In genomic region chr5:114968651-114969050, GRCm38 (mm10) we compare ENCODE assay signal across 17 mouse cellular contexts. TPM values are rescaled to one million over a fixed set of nuclear protein-coding genes. Genes with fewer than 3 reads are reported as not detected.
DNase-seq lines count a peak whose midpoint lies in the region; ATAC-seq and TF ChIP-seq lines count a peak whose summit lies in the region.
"Had no signal": no experiment of that assay in that cellular context is flagged by ENCODE, and none has a peak within 500 bp of the region (broad histone marks: within the 10 kb centered on the region; RNA-seq: fewer than 3 reads in every experiment).

No protein-coding gene starts in this region.

- WGBS in forebrain, embryonic 11.5 days: 24% methylated on average over 7 of the region's 7 CpGs
- 17% methylated on average over 7 of the region's 7 CpGs for WGBS in forebrain, embryonic 12.5 days
- 21% methylated on average over 7 of the region's 7 CpGs for WGBS in intestine, embryonic 16.5 days
- WGBS in small intestine, adult 2 months: 20% methylated on average over 7 of the region's 7 CpGs
- WGBS in hindbrain, embryonic 13.5 days: 12% methylated on average over 7 of the region's 7 CpGs

- no peaks in the 10 kb centered on the region for H3K9me3 ChIP-seq in forebrain, embryonic 11.5 days (ENCODE audit: control insufficient read depth, low read length)
- H3K9me3 ChIP-seq in forebrain, embryonic 12.5 days: no peaks in the 10 kb centered on the region
- H3K9me3 ChIP-seq in intestine, embryonic 16.5 days (ENCODE audit: control insufficient read depth, low read length): no peaks in the 10 kb centered on the region
- H3K9me3 ChIP-seq in hindbrain, embryonic 13.5 days: no peaks in the 10 kb centered on the region
- H3K9me3 ChIP-seq: megakaryocyte, embryonic 14.5 days had no signal

- ATAC-seq in forebrain, embryonic 11.5 days (replicated peaks; ENCODE audit: low FRiP score): no peak
- no peak for ATAC-seq in forebrain, embryonic 12.5 days (ENCODE audit: low FRiP score)
- ATAC-seq in intestine, embryonic 16.5 days: peak; percentile 7
- no peak for ATAC-seq in hindbrain, embryonic 13.5 days (ENCODE audit: low FRiP score)
- ATAC-seq: forebrain, embryonic 14.5 days; lung, postnatal 0 days had no signal

- no peak overlapping the region for H3K27ac ChIP-seq in forebrain, embryonic 11.5 days (ENCODE audit: low read depth, low read length)
- no peak overlapping the region for H3K27ac ChIP-seq in forebrain, embryonic 12.5 days
- peak overlapping the region; percentile 96 for H3K27ac ChIP-seq in intestine, embryonic 16.5 days (ENCODE audit: low read length)
- peak overlapping the region; percentile 98 for H3K27ac ChIP-seq in small intestine, adult 2 months (ENCODE audit: insufficient read depth, low read depth, low read length)
- no peak overlapping the region for H3K27ac ChIP-seq in hindbrain, embryonic 13.5 days
- H3K27ac ChIP-seq: gastrocnemius, adult 2 months; heart, adult 2 months had no signal

- peaks cover 2% of the 10 kb centered on the region; the same call in 1 of the 2 replicates for H3K27me3 ChIP-seq in forebrain, embryonic 11.5 days (ENCODE audit: control insufficient read depth, insufficient read depth, low read length)
- H3K27me3 ChIP-seq in forebrain, embryonic 12.5 days: peaks cover 21% of the 10 kb centered on the region; the same call in 1 of the 2 replicates
- H3K27me3 ChIP-seq in intestine, embryonic 16.5 days (replicated peaks; ENCODE audit: control insufficient read depth, insufficient read depth, low read length): no peaks in the 10 kb centered on the region
- H3K27me3 ChIP-seq in small intestine, adult 2 months (ENCODE audit: control insufficient read depth, insufficient read depth, low read length): no peaks in the 10 kb centered on the region
- peaks cover 43% of the 10 kb centered on the region for H3K27me3 ChIP-seq in hindbrain, embryonic 13.5 days

- no peak for TF ChIP-seq CTCF in small intestine, adult 2 months (IDR thresholded peaks at IDR 0.05; ENCODE audit: extremely low read depth, insufficient read length, insufficient replicate concordance, low read depth, low read length)

- no peak overlapping the region for H3K9ac ChIP-seq in forebrain, embryonic 11.5 days (ENCODE audit: low read length)
- no peak overlapping the region for H3K9ac ChIP-seq in forebrain, embryonic 12.5 days
- H3K9ac ChIP-seq in intestine, embryonic 16.5 days (ENCODE audit: low read depth, low read length): peak overlapping the region; percentile 88
- no peak overlapping the region for H3K9ac ChIP-seq in hindbrain, embryonic 13.5 days

- H3K4me3 ChIP-seq in forebrain, embryonic 11.5 days (ENCODE audit: low read depth, low read length): no peak overlapping the region
- no peak overlapping the region for H3K4me3 ChIP-seq in forebrain, embryonic 12.5 days (replicated peaks)
- H3K4me3 ChIP-seq in intestine, embryonic 16.5 days (ENCODE audit: low read length): peak overlapping the region; percentile 66
- peak overlapping the region; percentile 75 for H3K4me3 ChIP-seq in small intestine, adult 2 months (ENCODE audit: low read depth, low read length)
- no peak overlapping the region for H3K4me3 ChIP-seq in hindbrain, embryonic 13.5 days
- H3K4me3 ChIP-seq: gastrocnemius, adult 2 months; heart, adult 2 months; megakaryocyte, embryonic 14.5 days had no signal

- H3K4me1 ChIP-seq in forebrain, embryonic 11.5 days (replicated peaks; ENCODE audit: control insufficient read depth, insufficient read depth, low read length): peaks cover 5% of the 10 kb centered on the region; the same call in 1 of the 2 replicates
- H3K4me1 ChIP-seq in forebrain, embryonic 12.5 days: peaks cover 13% of the 10 kb centered on the region
- peaks cover 2% of the 10 kb centered on the region; the same call in 1 of the 2 replicates for H3K4me1 ChIP-seq in intestine, embryonic 16.5 days (ENCODE audit: control insufficient read depth, insufficient read depth, low read length)
- H3K4me1 ChIP-seq in small intestine, adult 2 months (ENCODE audit: control insufficient read depth, insufficient read depth, insufficient read length, low read length): peaks cover 12% of the 10 kb centered on the region
- H3K4me1 ChIP-seq in hindbrain, embryonic 13.5 days (replicated peaks): peaks cover 4% of the 10 kb centered on the region; the same call in 1 of the 2 replicates

- peak; percentile 49 for DNase-seq in forebrain, embryonic 11.5 days (ENCODE audit: low spot score)
- peak; percentile 75 for DNase-seq in kidney, postnatal 14 days
- DNase-seq in right cerebral cortex, postnatal 10 days (ENCODE audit: low spot score in 2 of 2): no peak
- DNase-seq in embryo, embryonic 10.5 days (ENCODE audit: low spot score): no peak
- DNase-seq: adrenal gland, adult 2 months; cerebellum, adult 9-11 months; gastrocnemius, adult 2 months; heart, adult 2 months; right cerebral cortex, postnatal 25 days had no signal

- no peak overlapping the region for H3K4me2 ChIP-seq in forebrain, embryonic 11.5 days (ENCODE audit: low read depth, low read length, severe bottlenecking)
- no peak overlapping the region for H3K4me2 ChIP-seq in forebrain, embryonic 12.5 days
- H3K4me2 ChIP-seq in intestine, embryonic 16.5 days (ENCODE audit: low read depth, low read length): peak overlapping the region; percentile 61
- H3K4me2 ChIP-seq in hindbrain, embryonic 13.5 days: no peak overlapping the region

- H3K36me3 ChIP-seq in forebrain, embryonic 11.5 days (ENCODE audit: control insufficient read depth, insufficient read depth, low read length): no peaks in the 10 kb centered on the region
- no peaks in the 10 kb centered on the region for H3K36me3 ChIP-seq in forebrain, embryonic 12.5 days (replicated peaks)
- no peaks in the 10 kb centered on the region for H3K36me3 ChIP-seq in intestine, embryonic 16.5 days (ENCODE audit: control insufficient read depth, insufficient read depth, low read length)
- H3K36me3 ChIP-seq in small intestine, adult 2 months (ENCODE audit: control insufficient read depth, insufficient read depth, low read length): 0 out of 2 replicates have a peak, but pooled peaks cover 1% of the 10 kb centered on the region
- H3K36me3 ChIP-seq in hindbrain, embryonic 13.5 days: no peaks in the 10 kb centered on the region

- TF ChIP-seq POLR2A in small intestine, adult 2 months (IDR thresholded peaks at IDR 0.05; ENCODE audit: low read depth, low read length): no peak; the same call in 1 of the 2 replicates

RNA-seq across cellular contexts. Expression of gene Hnf1a, which starts 2.2 kb away (rescaled TPM):
- polyA plus RNA-seq in forebrain, embryonic 11.5 days (2014; fragmentation: Nextera tagmentation; extraction: Ambion mirVana): not detected in 2 replicates
- polyA plus RNA-seq in forebrain, embryonic 12.5 days (2016; fragmentation: Nextera tagmentation; extraction: Ambion mirVana): not detected in 2 replicates
- 16.1 and 21.7 TPM in 2 replicates for polyA plus RNA-seq in intestine, embryonic 16.5 days (2015; fragmentation: Nextera tagmentation; extraction: Ambion mirVana)
- polyA plus RNA-seq in small intestine, adult 2 months (2012; rRNA removed): 24.1 and 46.9 TPM in 2 replicates
- polyA plus RNA-seq in hindbrain, embryonic 13.5 days (2015; fragmentation: Nextera tagmentation; extraction: Ambion mirVana): 0.10 TPM in 1 of 2 replicates, not detected in the other
- polyA plus RNA-seq: forebrain, embryonic 14.5 days; heart, adult 2 months; limb, embryonic 11.5 days; lung, postnatal 0 days had no signal

RNA-seq across cellular contexts. Expression of gene 2210016L21Rik, which starts 26.7 kb away (rescaled TPM):
- 49.8 and 51.5 TPM in 2 replicates for polyA plus RNA-seq in forebrain, embryonic 11.5 days (2014; fragmentation: Nextera tagmentation; extraction: Ambion mirVana)
- polyA plus RNA-seq in forebrain, embryonic 12.5 days (2016; fragmentation: Nextera tagmentation; extraction: Ambion mirVana): 57.9 and 61.0 TPM in 2 replicates
- 49.1 and 53.3 TPM in 2 replicates for polyA plus RNA-seq in intestine, embryonic 16.5 days (2015; fragmentation: Nextera tagmentation; extraction: Ambion mirVana)
- polyA plus RNA-seq in small intestine, adult 2 months (2012; rRNA removed): 8.5 and 13.6 TPM in 2 replicates
- polyA plus RNA-seq in hindbrain, embryonic 13.5 days (2015; fragmentation: Nextera tagmentation; extraction: Ambion mirVana): 107 and 110 TPM in 2 replicates

RNA-seq across cellular contexts. Expression of gene Sppl3, which starts 42.3 kb away (rescaled TPM):
- polyA plus RNA-seq in forebrain, embryonic 11.5 days (2014; fragmentation: Nextera tagmentation; extraction: Ambion mirVana): 31.7 and 39.5 TPM in 2 replicates
- polyA plus RNA-seq in forebrain, embryonic 12.5 days (2016; fragmentation: Nextera tagmentation; extraction: Ambion mirVana): 13.8 and 19.1 TPM in 2 replicates
- polyA plus RNA-seq in intestine, embryonic 16.5 days (2015; fragmentation: Nextera tagmentation; extraction: Ambion mirVana): 8.1 and 8.6 TPM in 2 replicates
- polyA plus RNA-seq in small intestine, adult 2 months (2012; rRNA removed): 36.9 and 101 TPM in 2 replicates
- polyA plus RNA-seq in hindbrain, embryonic 13.5 days (2015; fragmentation: Nextera tagmentation; extraction: Ambion mirVana): 15.8 and 16.5 TPM in 2 replicates

RNA-seq across cellular contexts. Expression of gene Oasl1, which starts 45.6 kb away (rescaled TPM):
- 0.20 TPM in 1 of 2 replicates, not detected in the other for polyA plus RNA-seq in forebrain, embryonic 11.5 days (2014; fragmentation: Nextera tagmentation; extraction: Ambion mirVana)
- polyA plus RNA-seq in forebrain, embryonic 12.5 days (2016; fragmentation: Nextera tagmentation; extraction: Ambion mirVana): 0.26 TPM in 1 of 2 replicates, not detected in the other
- polyA plus RNA-seq in intestine, embryonic 16.5 days (2015; fragmentation: Nextera tagmentation; extraction: Ambion mirVana): 1.3 and 2.1 TPM in 2 replicates
- 88.2 and 139 TPM in 2 replicates for polyA plus RNA-seq in small intestine, adult 2 months (2012; rRNA removed)
- 0.21 and 0.57 TPM in 2 replicates for polyA plus RNA-seq in hindbrain, embryonic 13.5 days (2015; fragmentation: Nextera tagmentation; extraction: Ambion mirVana)

Comparison
In these comparisons a context has a peak if more than half of its experiments do, and no peak if none do; other contexts are left out.
1. DNase-seq: peak in forebrain, embryonic 11.5 days (single experiment) and kidney, postnatal 14 days (single experiment); none in right cerebral cortex, postnatal 10 days (0 of 2) and embryo, embryonic 10.5 days (single experiment).
2. H3K27ac ChIP-seq: peak in intestine, embryonic 16.5 days (single experiment) and small intestine, adult 2 months (single experiment); none in forebrain, embryonic 11.5 days (single experiment), forebrain, embryonic 12.5 days (single experiment) and hindbrain, embryonic 13.5 days (single experiment).
3. H3K4me3 ChIP-seq: peak in intestine, embryonic 16.5 days (single experiment) and small intestine, adult 2 months (single experiment); none in forebrain, embryonic 11.5 days (single experiment), forebrain, embryonic 12.5 days (single experiment) and hindbrain, embryonic 13.5 days (single experiment).
4. RNA of gene Hnf1a, which starts 2.2 kb away (polyA plus RNA-seq): 24.1 to 46.9 TPM in small intestine, adult 2 months and 16.1 to 21.7 TPM in intestine, embryonic 16.5 days; 0.10 TPM in hindbrain, embryonic 13.5 days, not detected in forebrain, embryonic 12.5 days and not detected in forebrain, embryonic 11.5 days; every median in the first group is over 10 times any median in the second.